ENCODE assay signal across 8 mouse cellular contexts in the genomic region with DNA sequence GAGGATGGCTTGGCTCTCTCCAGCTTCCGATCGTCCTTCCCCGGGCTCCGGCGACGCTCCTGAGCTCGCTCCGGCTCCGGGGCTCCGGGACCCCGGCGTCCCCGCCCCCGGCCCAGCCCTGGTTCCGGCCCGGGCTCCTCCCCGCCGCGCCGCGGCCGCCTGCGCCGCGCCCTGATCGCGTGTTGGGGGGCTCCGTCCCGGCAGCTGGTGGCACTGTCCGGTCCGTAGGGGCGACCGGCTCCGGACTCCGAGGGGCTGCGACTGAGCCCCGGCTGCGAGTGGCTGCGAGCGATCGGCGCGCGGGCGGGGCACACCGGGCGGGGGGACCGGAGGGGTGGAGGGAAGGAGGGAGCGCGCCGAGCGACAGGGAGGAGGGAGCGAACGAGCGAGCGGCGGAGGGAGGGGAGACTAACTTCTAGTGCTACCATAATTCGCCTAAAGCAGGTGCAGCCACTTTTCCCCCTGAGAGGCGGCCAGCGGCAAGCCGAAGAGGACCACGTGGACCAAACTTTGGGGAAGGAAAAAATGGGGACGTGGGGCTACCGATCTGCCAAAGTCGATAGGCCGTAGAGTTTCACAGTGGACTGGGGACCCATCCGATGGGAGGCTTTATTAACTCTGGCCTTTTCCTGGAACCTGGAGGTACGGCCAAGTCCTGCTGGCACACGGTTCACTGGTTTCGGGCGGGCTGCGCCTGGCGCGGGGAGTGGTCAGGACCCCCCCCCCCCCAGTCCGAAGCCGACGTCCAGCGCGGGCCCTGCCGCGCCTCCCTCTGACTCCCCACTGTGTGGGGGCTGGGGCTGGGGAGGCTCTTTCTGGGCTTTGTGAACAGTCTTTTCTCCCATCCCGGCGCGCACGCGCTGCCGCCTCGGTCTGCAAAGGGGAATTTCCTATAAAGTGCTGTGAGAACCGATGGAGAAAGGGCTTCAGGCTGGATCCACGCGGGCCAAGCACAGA. TPM values are rescaled to one million over a fixed set of nuclear protein-coding genes. Genes with fewer than 3 reads are reported as not detected.
DNase-seq lines count a peak whose midpoint lies in the region; ATAC-seq lines count a peak whose summit lies in the region.

A gene (minus strand): TSS at position 263 of the 957 bp plus-strand sequence.

- peaks cover 11% of the 10 kb centered on the region; the same call in 1 of the 2 replicates for H3K27me3 ChIP-seq in hindbrain, embryonic 10.5 days (ENCODE audit: insufficient read depth, poor library complexity, severe bottlenecking)

- H3K9me3 ChIP-seq in hindbrain, embryonic 10.5 days, result peaks cover 5% of the 10 kb centered on the region; the same call in 1 of the 2 replicates

- peaks cover 65% of the 10 kb centered on the region for H3K4me1 ChIP-seq in hindbrain, embryonic 10.5 days (replicated peaks)

- peaks cover 18% of the 10 kb centered on the region for H3K36me3 ChIP-seq in hindbrain, embryonic 10.5 days

- peak within 1 kb of the TSS; percentile 99 for H3K27ac ChIP-seq in hindbrain, embryonic 10.5 days

- H3K4me3 ChIP-seq in hindbrain, embryonic 10.5 days, result peak within 1 kb of the TSS; percentile 98

- DNase-seq in MN1 (ENCODE audit: low spot score), result peak; percentile 95
- peak; percentile 42 for DNase-seq in cerebellum, adult 8-10 months
- DNase-seq in hindbrain, embryonic 10.5 days (ENCODE audit: low spot score), result peak; percentile 95
- peak; percentile 76 to 85 for DNase-seq in layer of hippocampus, postnatal 10 days (ENCODE audit: low spot score in 2 of 2)
- peak; percentile 92 for DNase-seq in lung, postnatal 10 days
- peak; percentile 79 for DNase-seq in ovary, postnatal 14 days (ENCODE audit: low spot score)
- DNase-seq in thymus, postnatal 10 days (ENCODE audit: low spot score in 2 of 2), result peak; percentile 78 to 83

- WGBS in hindbrain, embryonic 10.5 days, result under 1% methylated on average over 91 of the region's 91 CpGs

- peak; percentile 95 for ATAC-seq in frontal cortex, adult (ENCODE audit: low TSS enrichment)

RNA-seq across cellular contexts. Expression of the gene that starts here (rescaled TPM):
- polyA plus RNA-seq in hindbrain, embryonic 10.5 days (2016; fragmentation: Nextera tagmentation; extraction: Ambion mirVana), result 25.1 and 29.4 TPM in 2 replicates
- 10 to 100 TPM; 51.1 to 57.6 TPM for total RNA-seq in layer of hippocampus, postnatal 10 days (2021)

Comparison
In these comparisons a context has a peak if more than half of its experiments do, and no peak if none do; other contexts are left out.
1. Peak in every context shown above with its lines: DNase-seq, ATAC-seq, H3K4me3 ChIP-seq and H3K27ac ChIP-seq.
2. DNase-seq: peak in every context shown above with its lines; median percentile 95 in MN1; 95 in hindbrain, embryonic 10.5 days; 92 in lung, postnatal 10 days; 80 in layer of hippocampus, postnatal 10 days; 80 in thymus, postnatal 10 days; 79 in ovary, postnatal 14 days; 42 in cerebellum, adult 8-10 months.